Mouse (Mus musculus) liver, embryonic 14.5 days (tissue): ENCODE measurements around the gene Csf3.
A peak's percentile ranks its signal among the peaks of the same experiment; 100 is the strongest.

Experiments
- CTCF ChIP-seq: IDR thresholded peaks from 2 replicates; pipeline ENCODE4 v1.5.1; 2016; ENCODE audit warnings: antibody characterized with exemption, low read depth, control low read depth
- EP300 ChIP-seq: IDR thresholded peaks from 2 replicates; pipeline ENCODE4 v1.6.1; 2016; ENCODE audit warnings: antibody characterized with exemption, low read depth

- TF ChIP-seq CTCF = no peak
- peak; percentile 38; the same call in 1 of the 2 replicates for TF ChIP-seq EP300
These were observed 19.0 kb upstream of the Csf3 start, which contains the start of gene Psmd3 for GRCm38 (mm10) chr11:98681786-98682745.
